Mouse (Mus musculus): ENCODE measurements around the gene Htr2b. TPM values are rescaled to one million over a fixed set of nuclear protein-coding genes. Genes with fewer than 3 reads are reported as not detected.

The Htr2b gene
- total RNA-seq, 2 experiments from 2014 or later = 0.35 TPM; not detected in 1

GRCm38 (mm10) chr1:86105054-86105453, 6.7 kb downstream of the Htr2b start:
- intact Hi-C loops (cut with DNase I) = no loop called here
- no peak for DNase-seq

GRCm38 (mm10) chr1:86094413-86094812, 17.4 kb downstream of the Htr2b start:
- intact Hi-C loops (cut with DNase I) = no loop called here
- DNase-seq = peak in 1 of 2 experiments; percentile 3

- DNase-seq = no peak
- intact Hi-C loops (cut with DNase I) = no loop called here
These were observed 35.2 kb downstream of the Htr2b start for GRCm38 (mm10) chr1:86076565-86076964.

- peak; percentile 90 to 94 for DNase-seq
- intact Hi-C loops (cut with DNase I) = no loop called here
These were observed 47.3 kb downstream of the Htr2b start, which contains the start of gene Psmd1 for GRCm38 (mm10) chr1:86064271-86064991. Gene Psmd1 (plus strand): TSS chr1:86064387.

GRCm38 (mm10) chr1:86062523-86062922, 49.2 kb downstream of the Htr2b start:
- intact Hi-C loops (cut with DNase I) = no loop called here
- no peak for DNase-seq

- intact Hi-C loops (cut with DNase I) = no loop called here
- DNase-seq = peak; percentile 94 to 99
These were observed 52.7 kb downstream of the Htr2b start for GRCm38 (mm10) chr1:86058856-86059769.

- no peak for DNase-seq
- intact Hi-C loops (cut with DNase I) = no loop called here
These were observed 55.5 kb downstream of the Htr2b start for GRCm38 (mm10) chr1:86056284-86056683.

GRCm38 (mm10) chr1:86054943-86055342, 56.8 kb downstream of the Htr2b start:
- DNase-seq = no peak
- intact Hi-C loops (cut with DNase I) = no loop called here

GRCm38 (mm10) chr1:86053198-86053921, 58.4 kb downstream of the Htr2b start:
- intact Hi-C loops (cut with DNase I) = no loop called here
- peak; percentile 86 to 87 for DNase-seq

Other genes with a start within 250 kb of the Htr2b start
- gene Itm2c, start 217.7 kb downstream of the Htr2b start, total RNA-seq (2021) = 100 to 1,000 TPM in 1 of 2 experiments, 10 to 100 TPM in 1; 96.4 to 109 TPM
- gene 4933407L21Rik, start 183.5 kb downstream of the Htr2b start, total RNA-seq (2021) = under 1 TPM in 1 of 2 experiments, not detected in 1; 0.17 TPM
- gene Gpr55, start 151.0 kb downstream of the Htr2b start, total RNA-seq (2021) = not detected
- not detected for gene Spata3, start 95.2 kb downstream of the Htr2b start, total RNA-seq (2021)
- not detected for gene 2810459M11Rik, start 66.1 kb downstream of the Htr2b start, total RNA-seq (2021)
- 100 to 1,000 TPM; 113 to 118 TPM for gene Psmd1, start 47.6 kb downstream of the Htr2b start, total RNA-seq (2021)
- 1 to 10 TPM in 1 of 2 experiments, not detected in 1; 1.8 TPM for gene Gm21972, start 21.7 kb upstream of the Htr2b start, total RNA-seq (2021)
- 1 to 10 TPM; 5.2 to 5.7 TPM for gene Armc9, start 42.8 kb upstream of the Htr2b start, total RNA-seq (2021)
- under 1 TPM; 0.50 to 0.67 TPM for gene B3gnt7, start 190.9 kb upstream of the Htr2b start, total RNA-seq (2021)
- 100 to 1,000 TPM; 168 to 169 TPM for gene Ncl, start 247.4 kb upstream of the Htr2b start, total RNA-seq (2021)

Measured in heart, postnatal 10 days (tissue).